Mouse (Mus musculus): Measurements from ENCODE around the gene Amz1.

Amz1 gene

GRCm38 (mm10) chr5:140798775-140799174, 74.8 kb downstream of the Amz1 start:
- CTCF ChIA-PET: no interaction called here

- CTCF ChIA-PET: no interaction called here
Measured at GRCm38 (mm10) chr5:140799190-140799589, 75.3 kb downstream of the Amz1 start.

- CTCF ChIA-PET: no interaction called here
Measured at GRCm38 (mm10) chr5:140800288-140800923, 76.5 kb downstream of the Amz1 start.

GRCm38 (mm10) chr5:140801782-140802181, 77.9 kb downstream of the Amz1 start:
- CTCF ChIA-PET: no interaction called here

- CTCF ChIA-PET: interaction anchor here (0.6 to 0.7 kb wide), 2 partner anchors 127 to 160 kb away, joined by 4 to 6 read pairs; no protein-coding TSS in a partner anchor
Measured at GRCm38 (mm10) chr5:140806252-140806651, 82.3 kb downstream of the Amz1 start.

- CTCF ChIA-PET: interaction anchor here (0.6 to 0.7 kb wide), 2 partner anchors 127 to 161 kb away, joined by 4 to 6 read pairs; no protein-coding TSS in a partner anchor
Measured at GRCm38 (mm10) chr5:140806939-140807338, 83.0 kb downstream of the Amz1 start.

Data from spleen, embryonic (tissue).